Mouse (Mus musculus): ENCODE measurements around the gene Lman2l.

Lman2l gene

GRCm38 (mm10) chr1:36444471-36445464 is at the start of gene Lman2l:
Gene Lman2l, minus strand, starts transcription at chr1:36445271.
- in situ Hi-C loops (cut with MboI, MseI), result loop anchor here (10.0 kb wide), 1 partner anchor 1680 kb away; the partner anchor contains the start of gene Rev1

- in situ Hi-C loops (cut with MboI, MseI), result no loop called here
Observed at GRCm38 (mm10) chr1:36493299-36493698, 48.2 kb upstream of the Lman2l start.

GRCm38 (mm10) chr1:36492416-36493139 is 47.5 kb upstream of the Lman2l start:
- in situ Hi-C loops (cut with MboI, MseI), result no loop called here

- in situ Hi-C loops (cut with MboI, MseI), result no loop called here
Observed at GRCm38 (mm10) chr1:36489661-36490060, 44.6 kb upstream of the Lman2l start.

GRCm38 (mm10) chr1:36487111-36487510 is 42.0 kb upstream of the Lman2l start:
- in situ Hi-C loops (cut with MboI, MseI), result no loop called here

GRCm38 (mm10) chr1:36485080-36485479 is 40.0 kb upstream of the Lman2l start:
- in situ Hi-C loops (cut with MboI, MseI), result no loop called here

GRCm38 (mm10) chr1:36483825-36484224 is 38.8 kb upstream of the Lman2l start:
- in situ Hi-C loops (cut with MboI, MseI), result no loop called here

- in situ Hi-C loops (cut with MboI, MseI), result no loop called here
Observed at GRCm38 (mm10) chr1:36479903-36480899, 35.1 kb upstream of the Lman2l start.

- in situ Hi-C loops (cut with MboI, MseI), result no loop called here
Observed at GRCm38 (mm10) chr1:36478343-36478795, 33.3 kb upstream of the Lman2l start.

- in situ Hi-C loops (cut with MboI, MseI), result no loop called here
Observed at GRCm38 (mm10) chr1:36476426-36476825, 31.4 kb upstream of the Lman2l start.

- in situ Hi-C loops (cut with MboI, MseI), result no loop called here
Observed at GRCm38 (mm10) chr1:36475480-36476110, 30.5 kb upstream of the Lman2l start.

- in situ Hi-C loops (cut with MboI, MseI), result no loop called here
Observed at GRCm38 (mm10) chr1:36474646-36475045, 29.6 kb upstream of the Lman2l start.

- in situ Hi-C loops (cut with MboI, MseI), result no loop called here
Observed at GRCm38 (mm10) chr1:36473211-36473780, 28.2 kb upstream of the Lman2l start.

DNA sequence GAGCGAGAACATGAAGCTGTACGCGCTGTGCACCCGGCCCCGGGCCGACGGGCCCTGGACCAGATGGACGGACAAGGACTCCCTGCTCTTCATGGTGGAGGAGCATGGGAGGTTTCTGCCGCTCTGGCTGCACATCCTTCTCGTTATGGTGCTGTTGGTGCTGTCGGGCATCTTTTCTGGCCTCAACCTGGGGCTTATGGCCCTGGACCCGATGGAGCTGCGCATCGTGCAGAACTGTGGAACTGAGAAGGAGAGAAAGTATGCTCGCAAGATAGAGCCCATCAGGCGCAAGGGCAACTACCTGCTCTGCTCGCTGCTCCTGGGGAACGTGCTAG is 27.0 kb upstream of the Lman2l start:
- in situ Hi-C loops (cut with MboI, MseI), result no loop called here

- in situ Hi-C loops (cut with MboI, MseI), result no loop called here
Observed at GRCm38 (mm10) chr1:36471181-36472105, 26.4 kb upstream of the Lman2l start, which contains the start of gene Cnnm4. Gene Cnnm4, plus strand, starts transcription at chr1:36471620.

GRCm38 (mm10) chr1:36469811-36470444 is 24.9 kb upstream of the Lman2l start:
- in situ Hi-C loops (cut with MboI, MseI), result no loop called here

GRCm38 (mm10) chr1:36467446-36467845 is 22.4 kb upstream of the Lman2l start:
- in situ Hi-C loops (cut with MboI, MseI), result no loop called here

DNA sequence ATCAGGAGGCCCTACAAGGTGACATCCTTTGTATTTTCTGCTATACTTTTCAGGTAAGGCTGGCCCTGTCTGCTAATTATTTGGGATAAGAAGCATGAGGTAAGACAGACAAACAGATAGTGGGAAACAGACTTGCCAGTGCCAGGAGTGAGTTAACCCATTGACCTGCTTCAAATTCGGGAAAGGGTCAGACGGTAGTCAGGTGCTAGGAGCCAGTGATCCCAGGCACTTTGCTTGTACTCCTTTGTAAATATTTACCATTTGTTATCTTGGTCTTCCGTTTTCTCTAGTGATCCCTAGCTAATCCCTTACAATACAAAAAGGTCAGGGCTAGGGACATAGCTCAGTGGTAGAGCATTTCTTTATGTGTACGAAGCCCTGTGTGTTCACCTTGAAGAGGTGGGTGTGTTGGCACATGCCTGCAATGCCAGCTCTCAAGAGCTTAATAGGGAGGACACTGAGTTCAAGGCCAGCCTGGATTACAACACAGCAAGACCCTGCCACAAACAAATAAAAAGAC is 20.6 kb upstream of the Lman2l start:
- in situ Hi-C loops (cut with MboI, MseI), result no loop called here

DNA sequence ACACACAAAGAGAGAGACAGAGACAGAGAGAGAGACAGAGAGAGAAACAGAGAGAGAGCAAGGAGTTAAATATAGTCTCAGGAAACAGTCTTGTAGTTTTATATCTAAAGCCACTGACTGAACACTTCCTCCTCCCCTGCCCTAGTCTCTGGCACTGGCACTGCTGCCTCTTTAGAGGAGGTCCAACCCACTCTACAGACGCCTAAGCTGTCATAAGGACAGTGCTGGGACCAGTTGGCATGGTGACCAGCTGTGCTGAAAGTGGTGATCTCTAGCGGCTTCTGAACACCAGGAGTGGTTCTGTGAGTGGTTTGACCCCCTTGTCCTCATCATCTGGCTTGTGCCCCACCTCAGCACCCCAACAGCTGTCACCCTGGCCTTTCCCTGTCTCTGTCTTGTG is 16.8 kb upstream of the Lman2l start:
- in situ Hi-C loops (cut with MboI, MseI), result no loop called here
